Mouse (Mus musculus) midbrain, embryonic 10.5 days (tissue): ENCODE measurements around the gene 4931428L18Rik. TPM values are rescaled to one million over a fixed set of nuclear protein-coding genes. Genes with fewer than 3 reads are reported as not detected.

ENCODE experiments used
- DNase-seq: peaks from one replicate; pipeline ENCODE4 v3.0.0-alpha.2; 2017; ENCODE audit warnings: low spot score
- H3K27ac ChIP-seq: fragments of 300-500 bp; sonication (generic); replicated peaks from 2 replicates; pipeline ENCODE4 v1.5.1; 2016; ENCODE audit warnings: mild to moderate bottlenecking
- H3K27me3 ChIP-seq: fragments of 300-500 bp; sonication (generic); 2 replicates; pipeline ENCODE4 v1.6.1; 2016; ENCODE audit warnings: low read depth, mild to moderate bottlenecking; ENCODE audit not compliant: poor library complexity, severe bottlenecking
- H3K36me3 ChIP-seq: fragments of 300-500 bp; sonication (generic); 2 replicates; pipeline ENCODE4 v1.6.1; 2016; ENCODE audit warnings: mild to moderate bottlenecking, moderate library complexity
- H3K4me1 ChIP-seq: fragments of 300-500 bp; sonication (generic); 2 replicates; pipeline ENCODE4 v1.6.1; 2016
- H3K4me3 ChIP-seq: fragments of 300-500 bp; sonication (generic); 2 replicates; pipeline ENCODE4 v1.5.1; 2016; ENCODE audit warnings: mild to moderate bottlenecking, moderate library complexity
- H3K9me3 ChIP-seq: fragments of 300-500 bp; sonication (generic); replicated peaks from 2 replicates; pipeline ENCODE4 v1.6.1; 2016; ENCODE audit warnings: mild to moderate bottlenecking
- WGBS: fragments of 180-500 bp; shearing (Covaris S2); methylation state at CpG from one replicate; pipeline ENCODE4 v1.1.7; 2016; 5-methylcytosine and 5-hydroxymethylcytosine counted together
- polyA plus RNA-seq: library from polyadenylated mRNA; unstranded; fragments of >200 nt; fragmentation: Nextera tagmentation; extraction: Ambion mirVana; gene quantifications from 2 replicates; pipeline ENCODE4 v1.2.1, GENCODE M21; 2016

4931428L18Rik gene
- polyA plus RNA-seq, 1 experiment from 2014 or later: not detected

- H3K4me1 ChIP-seq: no peaks in the 10 kb centered on the region
- no peaks in the 10 kb centered on the region for H3K27me3 ChIP-seq
- H3K9me3 ChIP-seq: no peaks in the 10 kb centered on the region
- no peak overlapping the region for H3K27ac ChIP-seq
- 80% methylated on average over 1 of the region's 1 CpGs for WGBS
- DNase-seq: no peak
- no peaks in the 10 kb centered on the region for H3K36me3 ChIP-seq
- no peak overlapping the region for H3K4me3 ChIP-seq
These were observed 44.2 kb downstream of the 4931428L18Rik start for GRCm38 (mm10) chr1:31178264-31178663.

- H3K36me3 ChIP-seq: no peaks in the 10 kb centered on the region
- H3K9me3 ChIP-seq: no peaks in the 10 kb centered on the region
- 85% methylated on average over 5 of the region's 5 CpGs for WGBS
- no peak within 1 kb of the TSS for H3K27ac ChIP-seq
- H3K4me1 ChIP-seq: no peaks in the 10 kb centered on the region
- H3K4me3 ChIP-seq: no peak within 1 kb of the TSS
- no peak for DNase-seq
- no peaks in the 10 kb centered on the region for H3K27me3 ChIP-seq
These were observed 46.4 kb downstream of the 4931428L18Rik start, which contains the start of gene Lgsn for GRCm38 (mm10) chr1:31176101-31176500. TSS of gene Lgsn (plus strand) at chr1:31176401.

DNA sequence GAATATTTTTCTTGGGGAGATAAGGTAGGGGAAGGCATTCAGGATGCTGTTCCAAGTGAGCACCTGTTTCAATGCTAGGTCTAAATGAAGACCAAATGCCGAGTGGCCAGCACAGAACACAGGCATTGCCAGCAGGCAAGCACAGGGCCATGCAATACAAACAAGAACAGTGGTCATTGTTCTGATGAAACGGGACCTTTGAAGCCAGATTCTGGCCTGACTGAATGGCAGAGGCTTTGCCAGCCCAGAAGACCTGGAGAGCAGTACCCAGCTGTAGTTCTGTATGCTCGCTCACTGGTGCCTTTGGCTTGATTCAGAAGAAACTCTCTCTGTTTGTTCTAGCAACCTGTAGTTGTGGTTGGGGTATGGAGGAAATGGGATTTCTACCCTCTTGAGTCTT is 47.1 kb downstream of the 4931428L18Rik start:
- Histone ChIP-seq H3K27ac (no peak overlapping the region), H3K27me3 (no peaks in the 10 kb centered on the region), H3K9me3 (no peaks in the 10 kb centered on the region), H3K4me1 (no peaks in the 10 kb centered on the region), H3K4me3 (no peak overlapping the region), H3K36me3 (no peaks in the 10 kb centered on the region)
- DNase-seq: no peak
- WGBS: 87% methylated on average over 3 of the region's 3 CpGs

DNA sequence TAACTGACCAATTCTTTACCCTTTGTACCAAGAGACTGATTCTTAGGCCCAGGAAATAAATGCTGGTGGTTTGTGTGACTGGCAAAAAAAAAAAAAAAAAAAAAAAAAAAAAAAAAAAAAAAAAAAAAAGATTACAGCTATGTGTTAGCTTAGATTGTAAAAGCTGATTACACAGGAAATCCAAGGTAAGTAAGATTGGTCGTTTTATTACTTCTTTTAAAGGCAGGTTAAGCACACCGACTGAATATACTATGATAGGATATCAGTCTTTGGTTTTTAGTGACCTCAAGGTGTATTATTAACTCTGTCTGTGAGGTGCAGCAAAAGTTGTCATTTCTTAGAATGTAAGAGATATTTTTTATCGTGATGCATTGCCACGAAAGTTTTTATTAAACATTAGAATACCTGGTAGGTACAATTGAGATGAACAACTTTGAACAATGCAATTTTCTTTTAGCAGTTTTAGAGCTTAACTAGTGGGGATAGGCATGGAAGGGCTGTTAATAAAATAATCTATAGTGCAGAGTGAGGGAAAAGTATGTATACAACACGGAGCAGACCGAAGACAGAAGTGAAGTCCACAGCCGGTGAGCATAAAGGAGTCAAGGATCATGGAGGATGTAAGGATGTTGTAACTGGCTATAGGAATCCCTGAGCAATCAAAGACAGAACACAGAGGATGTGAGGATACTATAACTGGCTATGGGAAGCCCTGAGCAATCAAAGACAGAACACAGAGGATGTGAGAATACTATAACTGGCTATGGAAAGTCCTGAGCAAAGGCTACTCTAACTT is 57.0 kb downstream of the 4931428L18Rik start:
- WGBS: 93% methylated on average over 7 of the region's 7 CpGs

DNA sequence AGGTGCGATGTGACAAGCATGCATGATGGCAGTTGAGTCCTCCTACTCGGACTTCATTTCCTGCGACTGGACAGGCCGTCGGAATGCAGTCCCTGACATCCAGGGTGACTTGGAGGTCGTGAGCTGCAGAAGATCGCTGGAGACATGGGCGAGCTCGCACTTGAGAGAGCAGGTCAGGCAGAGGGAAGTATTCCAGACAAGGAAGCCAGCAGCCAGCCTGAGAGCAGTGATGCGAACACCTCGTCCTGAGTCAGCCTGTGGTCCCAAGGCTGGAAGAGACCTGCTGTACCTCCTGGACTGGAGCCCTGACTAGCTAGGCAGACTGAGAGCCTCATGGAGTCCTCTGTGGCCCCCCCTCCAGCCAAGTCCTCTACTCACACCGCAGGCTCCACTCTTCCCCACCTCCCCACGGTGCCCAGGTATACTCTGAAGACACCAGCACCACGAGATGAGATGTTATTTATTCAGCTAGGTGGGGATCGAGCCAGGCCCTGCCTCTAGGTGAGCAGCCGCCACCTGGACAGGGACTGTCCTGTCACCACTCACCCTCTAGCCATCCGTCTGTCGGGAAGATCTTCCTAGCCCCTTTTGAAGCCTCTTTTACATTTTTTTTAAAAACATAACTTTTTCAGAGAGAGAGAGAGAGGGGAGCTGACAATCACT is 57.8 kb downstream of the 4931428L18Rik start:
- WGBS: 87% methylated on average over 18 of the region's 18 CpGs

More for the DNA sequence above, 57.0 kb downstream of the 4931428L18Rik start:
- H3K27ac ChIP-seq: no peak overlapping the region
- no peak for DNase-seq
- no peak overlapping the region for H3K4me3 ChIP-seq
- no peaks in the 10 kb centered on the region for H3K27me3 ChIP-seq
- H3K36me3 ChIP-seq: no peaks in the 10 kb centered on the region
- H3K4me1 ChIP-seq: no peaks in the 10 kb centered on the region
- H3K9me3 ChIP-seq: no peaks in the 10 kb centered on the region

DNA sequence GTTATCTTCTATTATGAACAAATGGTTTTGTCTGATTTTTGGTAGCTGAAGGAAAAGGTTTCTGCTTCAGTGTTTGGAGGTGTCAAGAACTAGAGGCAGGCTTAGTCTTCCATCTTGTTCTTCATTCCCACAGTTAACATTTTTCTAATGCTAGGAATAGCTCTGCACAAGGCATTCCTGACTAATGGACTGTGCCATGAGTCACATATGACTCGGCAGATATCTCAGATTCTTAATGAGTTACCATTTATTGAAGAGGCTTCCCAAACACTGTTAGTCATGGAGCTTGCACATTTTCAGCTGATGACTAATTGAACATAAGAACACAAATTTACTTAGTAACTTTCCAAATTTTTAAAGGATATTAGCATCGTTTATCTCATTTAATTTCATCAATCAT is 65.6 kb downstream of the 4931428L18Rik start:
- no peak for DNase-seq

More for the DNA sequence above, 57.8 kb downstream of the 4931428L18Rik start:
- no peaks in the 10 kb centered on the region for H3K9me3 ChIP-seq
- no peak overlapping the region for H3K4me3 ChIP-seq
- no peak overlapping the region for H3K27ac ChIP-seq
- H3K27me3 ChIP-seq: no peaks in the 10 kb centered on the region
- no peaks in the 10 kb centered on the region for H3K36me3 ChIP-seq
- DNase-seq: no peak
- H3K4me1 ChIP-seq: no peaks in the 10 kb centered on the region

GRCm38 (mm10) chr1:31156185-31156584 is 66.3 kb downstream of the 4931428L18Rik start:
- no peaks in the 10 kb centered on the region for H3K27me3 ChIP-seq
- H3K9me3 ChIP-seq: no peaks in the 10 kb centered on the region
- H3K4me1 ChIP-seq: no peaks in the 10 kb centered on the region
- no peaks in the 10 kb centered on the region for H3K36me3 ChIP-seq
- no peak overlapping the region for H3K27ac ChIP-seq
- no peak overlapping the region for H3K4me3 ChIP-seq
- no peak for DNase-seq
- WGBS: 86% methylated on average over 2 of the region's 2 CpGs

More for the DNA sequence above, 65.6 kb downstream of the 4931428L18Rik start:
- 91% methylated on average over 2 of the region's 2 CpGs for WGBS
- no peaks in the 10 kb centered on the region for H3K9me3 ChIP-seq
- H3K4me1 ChIP-seq: no peaks in the 10 kb centered on the region
- no peaks in the 10 kb centered on the region for H3K36me3 ChIP-seq
- no peak overlapping the region for H3K27ac ChIP-seq
- no peaks in the 10 kb centered on the region for H3K27me3 ChIP-seq
- no peak overlapping the region for H3K4me3 ChIP-seq

DNA sequence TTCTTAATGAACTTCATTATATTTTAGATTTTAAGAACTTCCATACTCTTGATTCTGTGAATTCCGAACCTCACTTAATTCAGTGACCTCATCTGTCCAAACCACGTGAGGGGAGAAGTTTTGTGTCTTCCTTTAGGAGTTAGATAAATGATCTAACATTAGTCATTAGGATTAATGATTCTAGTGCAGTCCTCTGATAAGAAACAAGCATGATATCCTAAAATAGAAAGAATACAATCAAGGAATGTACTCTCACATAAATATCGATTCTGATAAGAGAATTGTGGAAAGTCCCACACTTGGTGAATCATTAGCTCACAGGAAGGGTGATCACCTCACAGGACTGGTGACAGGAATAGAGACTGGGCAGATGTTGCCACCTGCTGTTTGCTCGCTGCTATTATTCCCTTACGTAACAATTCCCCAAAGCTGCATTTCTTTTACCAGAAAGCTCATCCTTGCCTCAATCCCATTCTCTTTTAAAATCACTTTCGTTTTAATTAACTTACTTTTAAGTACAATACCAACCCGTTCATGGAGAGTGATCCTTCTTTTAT is 68.6 kb downstream of the 4931428L18Rik start:
- Histone ChIP-seq H3K4me1 (no peaks in the 10 kb centered on the region), H3K36me3 (no peaks in the 10 kb centered on the region), H3K9me3 (no peaks in the 10 kb centered on the region), H3K27me3 (no peaks in the 10 kb centered on the region), H3K27ac (no peak overlapping the region), H3K4me3 (no peak overlapping the region)
- 33% methylated on average over 7 of the region's 7 CpGs for WGBS
- DNase-seq: peak; percentile 29

GRCm38 (mm10) chr1:31152799-31153426 is 69.6 kb downstream of the 4931428L18Rik start:
- Histone ChIP-seq H3K4me1 (no peaks in the 10 kb centered on the region), H3K4me3 (no peak overlapping the region), H3K27ac (no peak overlapping the region), H3K27me3 (no peaks in the 10 kb centered on the region), H3K9me3 (no peaks in the 10 kb centered on the region), H3K36me3 (no peaks in the 10 kb centered on the region)
- WGBS: 68% methylated on average over 2 of the region's 2 CpGs
- no peak for DNase-seq

- Histone ChIP-seq H3K27ac (no peak overlapping the region), H3K4me3 (no peak overlapping the region), H3K36me3 (no peaks in the 10 kb centered on the region), H3K9me3 (no peaks in the 10 kb centered on the region), H3K27me3 (no peaks in the 10 kb centered on the region), H3K4me1 (no peaks in the 10 kb centered on the region)
- DNase-seq: no peak
- 78% methylated on average over 3 of the region's 3 CpGs for WGBS
These were observed 71.9 kb downstream of the 4931428L18Rik start for GRCm38 (mm10) chr1:31150546-31150945.

DNA sequence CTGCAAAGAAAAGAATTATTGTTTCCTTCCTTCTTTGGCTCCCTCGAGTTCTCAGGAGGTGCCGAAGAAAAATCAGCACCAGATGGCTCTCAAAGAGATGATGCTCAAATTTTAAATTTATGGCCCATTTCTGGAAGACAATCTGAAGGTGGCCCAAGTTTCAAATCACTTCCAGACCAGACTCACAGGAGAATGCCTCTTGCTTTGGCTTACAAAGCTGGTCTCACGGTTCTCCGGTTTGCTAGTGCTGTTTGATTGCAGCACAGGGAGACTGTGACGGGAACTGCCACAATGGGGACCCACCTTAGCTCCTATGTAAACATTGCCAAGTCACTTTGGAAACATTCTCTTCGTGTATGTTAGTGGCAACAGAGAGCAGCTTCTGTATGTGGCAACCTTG is 72.8 kb downstream of the 4931428L18Rik start:
- H3K27me3 ChIP-seq: no peaks in the 10 kb centered on the region
- no peak for DNase-seq
- no peaks in the 10 kb centered on the region for H3K4me1 ChIP-seq
- H3K4me3 ChIP-seq: no peak overlapping the region
- no peaks in the 10 kb centered on the region for H3K36me3 ChIP-seq
- 66% methylated on average over 6 of the region's 6 CpGs for WGBS
- H3K9me3 ChIP-seq: no peaks in the 10 kb centered on the region
- no peak overlapping the region for H3K27ac ChIP-seq

DNA sequence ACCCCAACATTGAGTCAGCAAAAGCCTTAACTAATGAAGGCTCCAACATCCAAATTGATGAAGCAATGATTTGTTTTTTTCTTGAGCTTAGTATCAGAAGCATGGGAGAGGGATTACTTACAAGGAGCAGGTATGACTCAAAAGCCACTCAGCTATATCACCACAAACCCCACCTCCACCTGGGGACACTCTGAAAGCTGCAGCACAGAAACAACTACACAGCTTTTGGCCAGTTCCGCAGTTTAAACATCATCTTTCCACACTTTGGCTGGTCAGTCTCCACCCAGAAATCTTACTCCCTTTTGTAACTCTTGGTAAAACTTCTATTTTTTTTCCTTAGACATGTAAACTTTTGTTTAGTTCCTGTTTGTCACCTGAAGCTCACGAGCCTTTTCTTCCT is 78.9 kb downstream of the 4931428L18Rik start:
- Histone ChIP-seq H3K4me1 (no peaks in the 10 kb centered on the region), H3K4me3 (no peak overlapping the region), H3K27me3 (no peaks in the 10 kb centered on the region), H3K9me3 (no peaks in the 10 kb centered on the region), H3K27ac (no peak overlapping the region), H3K36me3 (no peaks in the 10 kb centered on the region)
- 87% methylated on average over 2 of the region's 2 CpGs for WGBS
- no peak for DNase-seq
